Mouse (Mus musculus) heart, postnatal 0 days (tissue): ENCODE measurements around the gene Il4. TPM values are rescaled to one million over a fixed set of nuclear protein-coding genes. Genes with fewer than 3 reads are reported as not detected.

Experiments
- ATAC-seq: fragments of 200-750 bp; cut with Nextera tagmentation; 2 replicates; pipeline ENCODE4 v1.8.0; 2017; ENCODE audit warnings: low read depth, moderate number of reproducible peaks, moderate library complexity; ENCODE audit not compliant: insufficient read depth
- DNase-seq: peaks from one replicate; pipeline ENCODE4 v3.0.0-alpha.2; 2016; ENCODE audit warnings: low spot score
- H3K27ac ChIP-seq: fragments of 300-500 bp; sonication (generic); 2 replicates; pipeline ENCODE4 v1.5.1; 2014; ENCODE audit warnings: low read depth, mild to moderate bottlenecking
- H3K27me3 ChIP-seq: fragments of 300-500 bp; sonication (generic); 2 replicates; pipeline ENCODE4 v1.6.1; 2014; ENCODE audit warnings: low read length, mixed read lengths; ENCODE audit not compliant: control insufficient read depth, insufficient read depth
- H3K36me3 ChIP-seq: fragments of 300-500 bp; sonication (generic); replicated peaks from 2 replicates; pipeline ENCODE4 v1.6.1; 2014; ENCODE audit warnings: low read length, mixed read lengths; ENCODE audit not compliant: control insufficient read depth, insufficient read depth
- H3K4me1 ChIP-seq: fragments of 300-500 bp; sonication (generic); 2 replicates; pipeline ENCODE4 v1.6.1; 2014; ENCODE audit warnings: antibody characterized with exemption; ENCODE audit not compliant: control insufficient read depth, insufficient read depth
- H3K4me2 ChIP-seq: fragments of 300-500 bp; sonication (generic); 2 replicates; pipeline ENCODE4 v1.6.1; 2014; ENCODE audit warnings: low read depth, mild to moderate bottlenecking, low read length, moderate library complexity
- H3K4me3 ChIP-seq: fragments of 300-500 bp; sonication (generic); 2 replicates; pipeline ENCODE4 v1.5.1; 2014; ENCODE audit warnings: low read depth, low read length
- H3K9ac ChIP-seq: fragments of 300-500 bp; sonication (generic); replicated peaks from 2 replicates; pipeline ENCODE4 v1.6.1; 2014; ENCODE audit warnings: low read depth, low read length, mixed read lengths
- H3K9me3 ChIP-seq: fragments of 300-500 bp; sonication (generic); replicated peaks from 2 replicates; pipeline ENCODE4 v1.6.1; 2016; ENCODE audit warnings: low read length; ENCODE audit not compliant: control insufficient read depth
- CTCF ChIP-seq: IDR thresholded peaks from 2 replicates; pipeline ENCODE4 v1.5.1; 2016; ENCODE audit warnings: antibody characterized with exemption, control low read depth, low read depth
- EP300 ChIP-seq: IDR thresholded peaks from 2 replicates; pipeline ENCODE4 v1.6.1; 2016; ENCODE audit warnings: antibody characterized with exemption, low read depth
- WGBS: fragments of 180-500 bp; shearing (Covaris S2); extraction: QIAGEN DNeasy Blood & Tissue Kit; methylation state at CpG from one replicate; pipeline ENCODE4 v1.1.7; 2014; 5-methylcytosine and 5-hydroxymethylcytosine counted together
- polyA plus RNA-seq: library from polyadenylated mRNA; unstranded; fragments of >200 nt; fragmentation: Nextera tagmentation; extraction: Ambion mirVana; gene quantifications from 2 replicates; pipeline ENCODE4 v1.2.1, GENCODE M21; 2015
- total RNA-seq: library from RNA; depleted of rRNA; stranded (reverse); fragments of >200 nt; gene quantifications from 2 replicates; pipeline ENCODE4 v1.2.3, GENCODE M21; 2014; ENCODE audit warnings: low replicate concordance

The Il4 gene
- total and polyA plus RNA-seq, 2 experiments from 2014 or later, result not detected

GRCm38 (mm10) chr11:53624124-53624523 is 5.7 kb upstream of the Il4 start:
- Histone ChIP-seq H3K9ac (no peak overlapping the region), H3K4me1 (no peaks in the 10 kb centered on the region), H3K4me3 (no peak overlapping the region), H3K36me3 (no peaks in the 10 kb centered on the region), H3K27me3 (no peaks in the 10 kb centered on the region), H3K4me2 (no peak overlapping the region), H3K27ac (no peak overlapping the region), H3K9me3 (no peaks in the 10 kb centered on the region)
- WGBS, result 96% methylated on average over 2 of the region's 2 CpGs
- no peak for TF ChIP-seq CTCF
- TF ChIP-seq EP300, result no peak
- DNase-seq, result no peak
- no peak for ATAC-seq

GRCm38 (mm10) chr11:53623573-53623972 is 5.1 kb upstream of the Il4 start:
- no peaks in the 10 kb centered on the region for H3K4me1 ChIP-seq
- no peaks in the 10 kb centered on the region for H3K36me3 ChIP-seq
- no peak overlapping the region for H3K4me3 ChIP-seq
- H3K27me3 ChIP-seq, result no peaks in the 10 kb centered on the region
- H3K9ac ChIP-seq, result no peak overlapping the region
- ATAC-seq (no peak), DNase-seq (no peak)
- no peak overlapping the region for H3K27ac ChIP-seq
- 77% methylated on average over 9 of the region's 9 CpGs for WGBS
- no peak overlapping the region for H3K4me2 ChIP-seq
- no peaks in the 10 kb centered on the region for H3K9me3 ChIP-seq
- TF ChIP-seq EP300, result no peak
- no peak for TF ChIP-seq CTCF

- 64% methylated on average over 6 of the region's 6 CpGs for WGBS
- H3K9ac ChIP-seq, result no peak overlapping the region
Observed at GRCm38 (mm10) chr11:53622440-53622806, 4.0 kb upstream of the Il4 start.

GRCm38 (mm10) chr11:53621582-53622439 is 3.3 kb upstream of the Il4 start:
- H3K27me3 ChIP-seq, result no peaks in the 10 kb centered on the region
- no peaks in the 10 kb centered on the region for H3K36me3 ChIP-seq
- H3K4me1 ChIP-seq, result no peaks in the 10 kb centered on the region
- no peak for DNase-seq
- TF ChIP-seq EP300 (no peak), CTCF (no peak)
- H3K9me3 ChIP-seq, result no peaks in the 10 kb centered on the region
- no peak for ATAC-seq
- no peak overlapping the region for H3K9ac ChIP-seq
- no peak overlapping the region for H3K4me2 ChIP-seq
- WGBS, result 76% methylated on average over 11 of the region's 11 CpGs
- no peak overlapping the region for H3K27ac ChIP-seq
- no peak overlapping the region for H3K4me3 ChIP-seq

More at GRCm38 (mm10) chr11:53622440-53622806, 4.0 kb upstream of the Il4 start:
- ATAC-seq (no peak), DNase-seq (no peak)
- TF ChIP-seq CTCF (no peak), EP300 (no peak)
- H3K36me3 ChIP-seq, result no peaks in the 10 kb centered on the region
- no peak overlapping the region for H3K4me2 ChIP-seq
- no peak overlapping the region for H3K4me3 ChIP-seq
- H3K27ac ChIP-seq, result no peak overlapping the region
- no peaks in the 10 kb centered on the region for H3K4me1 ChIP-seq
- no peaks in the 10 kb centered on the region for H3K9me3 ChIP-seq
- no peaks in the 10 kb centered on the region for H3K27me3 ChIP-seq

GRCm38 (mm10) chr11:53620094-53620493 is 1.6 kb upstream of the Il4 start:
- no peak for ATAC-seq
- no peak overlapping the region for H3K27ac ChIP-seq
- no peaks in the 10 kb centered on the region for H3K36me3 ChIP-seq
- no peaks in the 10 kb centered on the region for H3K9me3 ChIP-seq
- H3K4me2 ChIP-seq, result no peak overlapping the region
- DNase-seq, result no peak
- WGBS, result 73% methylated on average over 4 of the region's 4 CpGs
- TF ChIP-seq CTCF, result no peak
- no peak for TF ChIP-seq EP300
- no peaks in the 10 kb centered on the region for H3K4me1 ChIP-seq
- H3K4me3 ChIP-seq, result no peak overlapping the region
- no peak overlapping the region for H3K9ac ChIP-seq
- H3K27me3 ChIP-seq, result no peaks in the 10 kb centered on the region

- H3K27ac ChIP-seq, result no peak overlapping the region
- H3K4me1 ChIP-seq, result no peaks in the 10 kb centered on the region
- TF ChIP-seq CTCF (no peak), EP300 (no peak)
- WGBS, result 62% methylated on average over 6 of the region's 6 CpGs
- H3K9ac ChIP-seq, result no peak overlapping the region
- H3K36me3 ChIP-seq, result no peaks in the 10 kb centered on the region
- no peaks in the 10 kb centered on the region for H3K27me3 ChIP-seq
- ATAC-seq (no peak), DNase-seq (no peak)
- H3K9me3 ChIP-seq, result no peaks in the 10 kb centered on the region
- no peak overlapping the region for H3K4me3 ChIP-seq
- H3K4me2 ChIP-seq, result no peak overlapping the region
Observed at GRCm38 (mm10) chr11:53619428-53619827, 959 bp upstream of the Il4 start.
